Mouse (Mus musculus) midbrain, embryonic 12.5 days (tissue): ENCODE measurements around the gene Aldh16a1. TPM values are rescaled to one million over a fixed set of nuclear protein-coding genes. Genes with fewer than 3 reads are reported as not detected.
A peak's percentile ranks its signal among the peaks of the same experiment; 100 is the strongest.
"Not testable (repeated sequence)": the region's sequence is repeated elsewhere in the genome, so short reads cannot be mapped to it uniquely, and the experiment has no call there.

ENCODE experiments used
- ATAC-seq: fragments of 200-750 bp; cut with Nextera tagmentation; 2 replicates; pipeline ENCODE4 v1.8.0; 2017; ENCODE audit warnings: low read depth, moderate TSS enrichment, moderate library complexity; ENCODE audit not compliant: low FRiP score
- H3K27ac ChIP-seq: fragments of 300-500 bp; sonication (generic); replicated peaks from 2 replicates; pipeline ENCODE4 v1.5.1; 2016; ENCODE audit warnings: mild to moderate bottlenecking
- H3K27me3 ChIP-seq: fragments of 300-500 bp; sonication (generic); 2 replicates; pipeline ENCODE4 v1.6.1; 2016; ENCODE audit warnings: mild to moderate bottlenecking
- H3K36me3 ChIP-seq: fragments of 300-500 bp; sonication (generic); 2 replicates; pipeline ENCODE4 v1.6.1; 2016
- H3K4me1 ChIP-seq: fragments of 300-500 bp; sonication (generic); 2 replicates; pipeline ENCODE4 v1.6.1; 2016
- H3K4me2 ChIP-seq: fragments of 300-500 bp; sonication (generic); replicated peaks from 2 replicates; pipeline ENCODE4 v1.6.1; 2016; ENCODE audit warnings: mild to moderate bottlenecking, moderate library complexity
- H3K4me3 ChIP-seq: fragments of 300-500 bp; sonication (generic); 2 replicates; pipeline ENCODE4 v1.5.1; 2016; ENCODE audit warnings: mild to moderate bottlenecking
- H3K9ac ChIP-seq: fragments of 300-500 bp; sonication (generic); replicated peaks from 2 replicates; pipeline ENCODE4 v1.6.1; 2016; ENCODE audit warnings: mild to moderate bottlenecking, moderate library complexity
- H3K9me3 ChIP-seq: fragments of 300-500 bp; sonication (generic); 2 replicates; pipeline ENCODE4 v1.6.1; 2016; ENCODE audit warnings: mild to moderate bottlenecking
- WGBS: fragments of 180-500 bp; shearing (Covaris S2); methylation state at CpG from one replicate; pipeline ENCODE4 v1.1.7; 2016; 5-methylcytosine and 5-hydroxymethylcytosine counted together
- polyA plus RNA-seq: library from polyadenylated mRNA; unstranded; fragments of >200 nt; fragmentation: Nextera tagmentation; extraction: Ambion mirVana; gene quantifications from 2 replicates; pipeline ENCODE4 v1.2.1, GENCODE M21; 2016

Aldh16a1 gene
- polyA plus RNA-seq, 1 experiment from 2014 or later = 38.0 TPM

DNA sequence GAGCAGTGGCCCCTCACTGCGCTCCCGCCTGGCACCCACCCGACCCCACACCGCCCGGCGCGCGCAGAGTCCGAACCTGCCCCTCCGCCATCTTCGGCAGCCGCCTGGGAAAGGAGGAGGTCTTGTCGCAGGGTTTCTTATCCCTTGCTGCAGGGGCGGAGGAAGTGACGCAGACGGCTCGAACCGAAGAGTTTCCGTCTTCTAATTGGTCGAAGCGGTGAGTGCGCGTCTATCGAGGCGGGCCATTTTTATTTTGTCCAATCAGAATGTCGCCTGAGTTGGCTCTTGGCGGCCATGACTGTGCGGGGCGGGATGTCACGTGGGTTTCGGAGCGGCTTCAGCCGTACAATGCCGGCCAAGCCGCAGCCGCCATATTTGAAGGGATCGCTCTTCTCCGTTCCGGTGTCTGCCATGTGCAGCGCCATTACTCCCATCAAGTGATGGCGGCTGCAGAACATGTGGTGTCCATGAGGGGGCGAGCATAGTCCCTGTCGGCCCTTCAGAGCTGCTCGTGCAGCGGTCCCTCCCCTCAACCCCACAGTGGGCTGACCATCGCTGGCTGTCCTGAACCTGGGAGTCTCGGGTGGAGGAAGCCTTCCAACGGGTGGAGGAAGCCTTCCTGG is 25.6 kb downstream of the Aldh16a1 start, which contains the start of gene Rpl13a:
TSS of gene Rpl13a (minus strand) at position 138 of the 623 bp plus-strand sequence.
- 0 out of 2 replicates have a peak, but pooled peaks cover 2% of the 10 kb centered on the region for H3K9me3 ChIP-seq
- H3K27ac ChIP-seq = peak within 1 kb of the TSS; percentile 90
- peaks cover 27% of the 10 kb centered on the region for H3K36me3 ChIP-seq
- 0 out of 2 replicates have a peak, but pooled peaks cover 2% of the 10 kb centered on the region for H3K27me3 ChIP-seq
- peak within 1 kb of the TSS; percentile 94 for H3K4me2 ChIP-seq
- peak within 1 kb of the TSS; percentile 99 for H3K9ac ChIP-seq
- WGBS = under 1% methylated on average over 48 of the region's 48 CpGs
- H3K4me3 ChIP-seq = peak within 1 kb of the TSS; percentile 94
- peak; percentile 92 for ATAC-seq
- H3K4me1 ChIP-seq = peaks cover 38% of the 10 kb centered on the region

DNA sequence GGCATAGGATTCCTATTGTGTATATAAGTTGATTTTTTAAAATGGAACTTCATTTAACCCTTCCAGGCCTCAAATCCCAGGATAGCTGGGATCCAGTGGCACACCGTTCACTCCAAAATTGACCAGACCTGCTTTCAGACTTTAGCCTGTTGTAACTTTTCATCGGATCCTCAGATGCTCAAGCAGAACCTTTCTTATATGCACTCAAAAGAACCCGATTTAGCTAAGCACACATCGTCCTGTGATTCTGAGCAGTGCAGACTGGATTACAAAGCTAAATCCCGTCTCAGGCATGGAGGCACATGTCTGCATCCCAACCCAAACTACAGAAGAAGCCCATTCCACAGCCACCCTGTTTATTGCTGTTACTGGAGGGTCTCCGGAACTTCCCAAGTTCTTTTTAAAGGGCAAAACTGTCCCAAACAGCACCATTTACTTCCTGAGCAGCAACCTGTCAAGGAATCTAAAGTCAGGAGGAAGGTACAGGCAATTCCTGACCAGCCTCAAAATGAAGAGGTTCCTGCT is 26.6 kb downstream of the Aldh16a1 start:
- 1% methylated on average over 6 of the region's 6 CpGs for WGBS
- peaks cover 46% of the 10 kb centered on the region for H3K4me1 ChIP-seq
- no peak for ATAC-seq

DNA sequence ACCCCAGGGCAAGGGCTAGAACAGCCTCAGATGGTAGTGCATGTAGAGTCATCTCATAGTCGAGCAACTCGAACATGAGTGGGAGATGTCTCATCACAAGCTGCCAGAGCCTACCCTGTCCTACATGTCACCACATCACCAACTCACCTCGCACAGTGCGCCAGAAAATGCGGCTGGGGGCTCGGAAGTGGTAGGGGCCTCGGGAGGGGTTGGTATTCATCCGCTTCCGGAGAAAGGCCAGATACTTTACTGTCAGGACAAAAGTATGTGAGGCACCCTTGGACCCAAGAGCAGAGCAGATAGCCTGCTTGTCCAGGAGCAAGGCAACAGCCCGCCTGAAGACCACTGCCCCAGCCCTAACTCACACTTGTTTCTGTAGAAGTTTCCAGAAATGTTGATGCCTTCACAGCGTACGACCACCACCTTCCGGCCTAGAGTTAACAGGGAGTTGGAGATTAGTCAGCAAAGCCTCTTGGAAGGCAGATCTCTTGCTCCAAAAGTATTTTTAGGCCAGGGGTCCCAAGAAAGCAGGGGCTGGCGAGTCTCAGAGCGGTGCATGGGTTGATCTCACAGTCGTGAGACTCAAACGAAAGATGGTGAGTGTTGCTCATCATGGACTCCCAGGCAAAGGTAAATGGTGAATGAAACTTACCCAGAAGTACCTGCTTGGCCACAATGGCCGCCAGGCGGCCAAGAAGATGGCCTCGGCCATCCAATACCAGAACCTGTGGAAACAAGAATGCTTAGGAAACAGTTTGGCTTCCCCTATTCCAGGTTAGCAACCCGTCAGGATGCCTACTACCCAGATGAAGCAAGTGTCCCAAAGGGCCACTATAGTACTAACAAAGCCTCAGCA is 27.3 kb downstream of the Aldh16a1 start:
- Histone ChIP-seq H3K4me3 (peak overlapping the region; percentile 94), H3K9ac (peak overlapping the region; percentile 99), H3K27me3 (no peaks in the 10 kb centered on the region), H3K27ac (peak overlapping the region; percentile 90), H3K9me3 (no peaks in the 10 kb centered on the region), H3K36me3 (peaks cover 39% of the 10 kb centered on the region), H3K4me1 (peaks cover 51% of the 10 kb centered on the region), H3K4me2 (peak overlapping the region; percentile 94)
- 51% methylated on average over 21 of the region's 21 CpGs for WGBS
- ATAC-seq = no peak

More for the DNA sequence above, 26.6 kb downstream of the Aldh16a1 start:
- H3K4me2 ChIP-seq = peak overlapping the region; percentile 94
- peak overlapping the region; percentile 90 for H3K27ac ChIP-seq
- H3K4me3 ChIP-seq = peak overlapping the region; percentile 94
- H3K9ac ChIP-seq = peak overlapping the region; percentile 99
- H3K27me3 ChIP-seq = no peaks in the 10 kb centered on the region
- peaks cover 32% of the 10 kb centered on the region for H3K36me3 ChIP-seq
- no peaks in the 10 kb centered on the region for H3K9me3 ChIP-seq

DNA sequence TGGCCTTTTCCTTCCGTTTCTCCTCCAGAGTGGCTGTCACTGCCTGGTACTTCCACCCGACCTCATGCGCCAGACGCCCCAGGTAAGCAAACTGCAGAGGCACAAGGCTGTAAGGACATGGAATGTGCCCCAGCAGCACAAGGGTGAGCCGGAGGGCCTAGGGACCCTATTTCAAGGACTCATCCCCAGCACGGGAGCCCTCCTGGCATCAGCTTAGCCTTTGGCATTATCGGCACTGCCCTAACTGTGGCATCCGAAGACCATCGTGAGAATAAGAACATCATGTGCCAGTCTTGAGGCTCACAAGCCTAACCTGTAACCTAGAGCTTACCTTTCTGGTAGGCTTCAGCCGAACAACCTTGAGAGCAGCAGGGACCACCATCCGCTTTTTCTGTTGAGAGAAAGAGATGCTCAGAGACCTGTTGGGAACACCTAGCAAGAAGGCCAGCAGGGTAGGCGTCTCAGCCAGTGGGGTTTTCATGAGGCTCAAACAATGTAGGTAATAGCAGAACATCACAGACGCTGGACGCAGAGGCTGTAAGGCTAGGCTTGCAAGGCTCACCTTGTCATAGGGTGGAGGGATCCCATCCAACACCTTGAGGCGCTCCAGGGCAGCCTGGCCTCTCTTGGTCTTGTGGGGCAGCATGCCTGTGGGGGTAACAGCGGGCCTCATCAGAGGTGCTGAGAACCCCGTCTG is 28.1 kb downstream of the Aldh16a1 start:
- H3K9me3 ChIP-seq = no peaks in the 10 kb centered on the region
- peak overlapping the region; percentile 90 for H3K27ac ChIP-seq
- no peaks in the 10 kb centered on the region for H3K27me3 ChIP-seq
- peaks cover 46% of the 10 kb centered on the region for H3K36me3 ChIP-seq
- peak overlapping the region; percentile 99 for H3K9ac ChIP-seq
- no peak for ATAC-seq
- WGBS = 78% methylated on average over 17 of the region's 17 CpGs
- peak overlapping the region; percentile 94 for H3K4me2 ChIP-seq
- H3K4me3 ChIP-seq = peak overlapping the region; percentile 94
- H3K4me1 ChIP-seq = peaks cover 53% of the 10 kb centered on the region

DNA sequence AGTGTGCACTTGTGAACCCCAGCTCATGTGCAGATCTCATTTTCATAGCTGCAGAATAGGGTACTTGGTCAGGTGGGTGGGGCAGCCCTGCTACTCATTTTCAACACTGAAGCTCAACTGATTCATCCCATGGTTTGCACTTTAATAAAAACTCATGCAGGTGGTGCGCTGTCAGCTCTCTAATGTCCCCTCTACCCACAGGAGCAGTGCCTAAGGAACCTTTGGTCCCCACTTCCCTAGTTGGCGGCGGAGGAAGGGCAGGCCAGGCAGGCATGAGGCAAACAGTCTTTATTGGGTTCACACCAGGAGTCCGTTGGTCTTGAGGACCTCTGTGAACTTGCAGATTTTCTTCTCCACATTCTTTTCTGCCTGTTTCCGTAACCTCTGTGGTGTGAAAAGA is 28.7 kb downstream of the Aldh16a1 start:
- H3K27ac ChIP-seq = peak overlapping the region; percentile 85
- peak overlapping the region; percentile 55; the same call in 1 of the 2 replicates for H3K9ac ChIP-seq
- not testable (repeated sequence) for H3K9me3 ChIP-seq, H3K4me2 ChIP-seq, H3K27me3 ChIP-seq, H3K4me3 ChIP-seq, ATAC-seq
- peaks cover 59% of the 10 kb centered on the region for H3K4me1 ChIP-seq
- H3K36me3 ChIP-seq = peaks cover 53% of the 10 kb centered on the region
- WGBS = 61% methylated on average over 5 of the region's 5 CpGs

DNA sequence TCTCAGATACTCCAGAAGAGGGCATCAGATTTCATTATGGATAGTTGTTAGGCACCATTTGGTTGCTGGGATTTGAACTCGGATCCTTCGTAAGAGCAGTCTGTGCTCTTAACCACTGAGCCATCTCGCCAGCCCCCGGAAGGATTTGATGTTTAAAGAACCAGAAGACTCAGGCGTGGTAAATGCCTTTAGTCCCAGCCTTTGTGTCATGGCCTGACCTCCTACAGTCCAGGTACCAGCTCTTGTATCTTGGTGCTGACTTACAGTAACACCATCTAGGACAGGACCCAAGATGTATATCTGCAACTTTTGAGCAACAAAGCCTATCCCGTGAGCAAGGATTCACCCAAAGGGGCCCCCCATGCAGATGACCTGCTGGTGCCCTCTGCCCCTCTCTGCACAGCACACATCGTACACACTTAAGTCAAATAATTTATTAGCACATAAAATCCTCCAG is 29.2 kb downstream of the Aldh16a1 start:
- H3K4me1 ChIP-seq = peaks cover 59% of the 10 kb centered on the region
- no peaks in the 10 kb centered on the region for H3K27me3 ChIP-seq

DNA sequence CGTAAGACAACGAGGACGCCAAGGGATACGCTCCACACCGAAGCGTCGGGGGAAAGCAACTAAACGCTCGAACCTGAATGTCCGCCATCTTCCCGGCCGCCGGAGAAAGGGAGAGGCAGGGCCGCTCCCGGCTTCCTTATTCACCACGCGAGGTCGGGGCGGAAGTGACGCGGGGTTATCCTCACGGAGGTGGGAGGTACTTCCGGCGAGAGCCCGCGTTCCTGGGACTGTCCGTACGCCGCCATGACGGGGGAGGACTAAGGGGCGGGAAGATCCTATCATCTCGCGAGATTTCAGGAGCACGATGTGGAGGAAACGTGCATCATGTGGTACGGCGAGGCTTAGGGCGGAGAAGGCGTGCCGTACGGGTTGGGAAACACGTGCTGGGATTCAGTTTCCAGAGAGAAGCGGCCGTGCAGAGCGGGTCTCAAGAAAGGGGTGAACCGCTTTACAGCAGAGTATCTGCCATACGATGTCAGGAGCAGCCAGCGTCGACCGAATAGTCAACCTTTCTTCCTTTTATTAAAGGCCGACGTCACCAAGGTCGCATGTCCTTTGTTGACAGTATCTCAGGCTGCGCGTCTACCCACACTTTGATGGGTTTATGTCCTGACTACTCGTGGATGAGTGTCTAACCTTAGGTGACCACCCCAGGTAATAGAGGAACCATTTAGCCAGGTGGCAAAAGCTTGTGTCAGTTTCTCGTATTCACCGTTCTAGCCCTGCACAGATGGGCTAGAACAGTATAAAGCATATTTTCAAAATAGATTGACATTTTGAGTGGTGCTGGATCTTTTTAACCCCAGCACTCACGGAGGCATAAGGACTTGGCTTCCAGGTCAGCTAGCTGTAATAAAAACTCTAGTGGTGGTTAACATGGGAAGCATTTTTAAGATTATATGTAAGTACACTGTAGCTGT is 29.9 kb downstream of the Aldh16a1 start, which contains the start of gene Rps11:
TSS of gene Rps11 (minus strand) at position 216 of the 920 bp plus-strand sequence.
- peaks cover 65% of the 10 kb centered on the region for H3K36me3 ChIP-seq
- H3K27me3 ChIP-seq = no peaks in the 10 kb centered on the region
- H3K4me2 ChIP-seq = peak within 1 kb of the TSS; percentile 86
- peaks cover 54% of the 10 kb centered on the region for H3K4me1 ChIP-seq
- H3K27ac ChIP-seq = peak within 1 kb of the TSS; percentile 85
- H3K9me3 ChIP-seq = no peaks in the 10 kb centered on the region
- peak within 1 kb of the TSS; percentile 88 for H3K4me3 ChIP-seq
- H3K9ac ChIP-seq = peak within 1 kb of the TSS; percentile 97
- ATAC-seq = peak; percentile 80
- under 1% methylated on average over 59 of the region's 59 CpGs for WGBS

More for the DNA sequence above, 29.2 kb downstream of the Aldh16a1 start:
- Histone ChIP-seq H3K36me3 (peaks cover 58% of the 10 kb centered on the region), H3K9ac (peak overlapping the region; percentile 55), H3K27ac (peak overlapping the region; percentile 85), H3K9me3 (no peaks in the 10 kb centered on the region), H3K4me3 (peak overlapping the region; percentile 88; the same call in 1 of the 2 replicates), H3K4me2 (peak overlapping the region; percentile 50)
- WGBS = 21% methylated on average over 7 of the region's 7 CpGs
- no peak for ATAC-seq

DNA sequence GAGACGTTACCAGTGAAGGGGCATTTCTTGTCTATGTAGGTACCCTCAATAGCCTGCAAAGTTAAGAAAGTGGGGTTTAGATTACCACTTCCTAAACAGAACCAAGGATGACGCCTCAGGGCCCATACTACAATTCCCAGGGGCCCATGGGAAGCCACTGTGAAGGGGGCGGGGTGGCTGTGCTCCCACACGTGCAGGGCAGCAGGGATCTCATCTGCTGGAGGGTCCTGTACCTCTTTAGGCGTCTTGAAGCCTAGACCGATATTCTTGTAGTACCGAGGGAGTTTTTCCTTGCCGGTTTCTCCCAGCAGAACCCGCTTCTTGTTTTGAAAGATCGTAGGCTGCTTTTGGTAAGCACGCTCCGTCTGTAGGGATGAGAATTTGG is 31.2 kb downstream of the Aldh16a1 start:
- peaks cover 74% of the 10 kb centered on the region for H3K36me3 ChIP-seq
- peak overlapping the region; percentile 86 for H3K4me2 ChIP-seq
- WGBS = 23% methylated on average over 12 of the region's 12 CpGs
- peaks cover 51% of the 10 kb centered on the region for H3K4me1 ChIP-seq
- peak overlapping the region; percentile 81 for H3K27ac ChIP-seq
- H3K9ac ChIP-seq = peak overlapping the region; percentile 97
- no peak for ATAC-seq
- no peaks in the 10 kb centered on the region for H3K27me3 ChIP-seq
- peak overlapping the region; percentile 88 for H3K4me3 ChIP-seq
- no peaks in the 10 kb centered on the region for H3K9me3 ChIP-seq

DNA sequence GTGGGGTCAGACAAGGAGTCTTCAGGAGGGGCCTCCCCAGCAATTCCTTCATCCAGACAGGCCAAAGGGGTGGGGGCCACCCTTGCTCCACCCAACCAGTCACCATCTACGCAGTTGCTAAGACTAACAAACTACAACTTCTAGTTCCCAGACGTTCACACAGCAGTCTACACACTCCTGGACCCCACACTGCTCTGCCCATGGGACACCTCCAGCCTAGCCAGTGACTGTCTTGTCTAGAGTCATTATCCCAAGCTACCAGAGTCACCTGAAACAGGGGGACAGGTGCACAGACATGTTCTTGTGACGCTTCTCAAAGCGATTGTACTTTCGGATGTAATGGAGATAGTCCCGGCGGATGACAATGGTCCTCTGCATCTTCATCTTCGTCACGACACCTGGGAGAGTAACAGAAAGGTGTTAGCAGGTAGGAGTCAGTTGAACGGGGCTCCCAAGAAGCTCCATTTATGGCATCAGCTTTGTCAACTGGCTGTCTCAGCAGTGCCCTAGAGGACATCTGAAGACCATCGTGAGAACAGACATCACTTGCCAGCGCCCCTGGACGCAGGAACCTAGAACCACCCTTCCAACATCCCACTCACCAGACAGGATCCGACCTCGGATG is 31.7 kb downstream of the Aldh16a1 start:
- no peak for ATAC-seq
- 88% methylated on average over 15 of the region's 15 CpGs for WGBS
- peak overlapping the region; percentile 81; the same call in 1 of the 2 replicates for H3K27ac ChIP-seq
- no peaks in the 10 kb centered on the region for H3K27me3 ChIP-seq
- H3K4me1 ChIP-seq = peaks cover 50% of the 10 kb centered on the region
- no peaks in the 10 kb centered on the region for H3K9me3 ChIP-seq
- H3K36me3 ChIP-seq = peaks cover 79% of the 10 kb centered on the region
- peak overlapping the region; percentile 97 for H3K9ac ChIP-seq
- peak overlapping the region; percentile 86 for H3K4me2 ChIP-seq
- peak overlapping the region; percentile 88 for H3K4me3 ChIP-seq

DNA sequence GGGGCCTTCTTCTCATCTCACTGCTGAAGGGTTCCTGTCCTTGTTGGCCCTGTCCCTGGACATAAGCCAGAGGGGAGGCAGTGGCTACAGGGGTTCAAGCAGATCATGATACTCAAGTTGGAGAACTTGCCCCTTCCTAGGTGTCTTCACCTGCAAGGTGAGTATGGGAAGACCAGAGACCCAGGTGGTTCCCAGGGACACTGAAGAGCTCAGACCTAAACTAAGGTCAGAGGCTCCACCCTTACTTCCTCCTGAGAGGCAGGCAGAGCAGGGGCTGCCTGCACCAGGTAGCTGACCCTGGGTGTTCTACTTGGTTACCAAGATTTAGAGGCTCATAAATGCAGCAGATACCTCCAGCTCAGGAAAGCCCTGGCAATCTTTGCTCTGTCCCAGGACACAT is 32.4 kb downstream of the Aldh16a1 start:
- no peak overlapping the region for H3K27ac ChIP-seq
- H3K27me3 ChIP-seq = no peaks in the 10 kb centered on the region
- no peaks in the 10 kb centered on the region for H3K9me3 ChIP-seq
- H3K4me3 ChIP-seq = 0 out of 2 replicates have a peak overlapping the region, but pooled peaks have one; percentile 9
- H3K9ac ChIP-seq = no peak overlapping the region
- peaks cover 76% of the 10 kb centered on the region for H3K36me3 ChIP-seq
- H3K4me1 ChIP-seq = peaks cover 43% of the 10 kb centered on the region
- H3K4me2 ChIP-seq = no peak overlapping the region
- ATAC-seq = no peak
